Comparison of ENCODE assay signal across 10 mouse cellular contexts in the genomic region with DNA sequence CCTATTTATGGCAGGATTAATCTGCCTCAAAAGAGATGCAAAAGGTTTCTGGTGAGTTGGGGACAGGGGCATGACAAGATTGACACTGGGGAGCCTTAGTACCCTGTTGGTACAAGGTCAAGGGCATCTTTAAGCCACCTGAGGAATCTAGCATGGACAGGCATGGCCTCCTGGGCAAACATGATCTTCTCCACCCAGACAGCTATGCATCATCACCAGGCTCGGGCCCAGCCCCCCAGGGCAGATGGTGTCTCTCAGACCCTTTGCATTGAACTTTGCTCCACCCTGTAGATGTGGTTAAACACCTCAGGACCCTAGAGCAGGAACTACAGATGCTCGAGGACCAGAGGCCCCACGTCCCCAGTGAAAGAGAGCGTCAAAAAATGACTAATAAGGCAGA. TPM values are rescaled to one million over a fixed set of nuclear protein-coding genes. Genes with fewer than 3 reads are reported as not detected.
DNase-seq lines count a peak whose midpoint lies in the region; ATAC-seq and TF ChIP-seq lines count a peak whose summit lies in the region.
"Had no signal": no experiment of that assay in that cellular context is flagged by ENCODE, and none has a peak within 500 bp of the region (broad histone marks: within the 10 kb centered on the region; RNA-seq: fewer than 3 reads in every experiment).

Gene Mgst2, plus strand, starts transcription at position 301 of the 400 bp plus-strand sequence.

- WGBS in liver, embryonic 11.5 days, result 55% methylated on average over 4 of the region's 4 CpGs
- 41% methylated on average over 4 of the region's 4 CpGs for WGBS in intestine, embryonic 16.5 days
- WGBS in small intestine, adult 2 months, result 59% methylated on average over 4 of the region's 4 CpGs

- H3K36me3 ChIP-seq in liver, embryonic 11.5 days (ENCODE audit: control insufficient read depth, insufficient read depth, low read length), result no peaks in the 10 kb centered on the region
- H3K36me3 ChIP-seq in intestine, embryonic 16.5 days (ENCODE audit: control insufficient read depth, insufficient read depth, low read length), result no peaks in the 10 kb centered on the region
- peaks cover 3% of the 10 kb centered on the region; the same call in 1 of the 2 replicates for H3K36me3 ChIP-seq in small intestine, adult 2 months (ENCODE audit: control insufficient read depth, insufficient read depth, low read length)

- peak within 1 kb of the TSS; percentile 45 for H3K9ac ChIP-seq in liver, embryonic 11.5 days (ENCODE audit: low read depth, low read length)
- H3K9ac ChIP-seq in intestine, embryonic 16.5 days (ENCODE audit: low read depth, low read length), result peak within 1 kb of the TSS; percentile 55

- H3K27ac ChIP-seq in liver, embryonic 11.5 days (ENCODE audit: low read depth, low read length), result 0 out of 2 replicates have a peak within 1 kb of the TSS, but pooled peaks have one; percentile 30
- H3K27ac ChIP-seq in intestine, embryonic 16.5 days (ENCODE audit: low read length), result peak within 1 kb of the TSS; percentile 79
- H3K27ac ChIP-seq in small intestine, adult 2 months (ENCODE audit: insufficient read depth, low read depth, low read length), result peak within 1 kb of the TSS; percentile 96

- no peak for ATAC-seq in liver, embryonic 11.5 days (replicated peaks; ENCODE audit: low FRiP score)
- ATAC-seq in intestine, embryonic 16.5 days, result peak; percentile 19; the same call in 1 of the 2 replicates

- no peaks in the 10 kb centered on the region for H3K9me3 ChIP-seq in liver, embryonic 11.5 days (ENCODE audit: control insufficient read depth, low read length)
- no peaks in the 10 kb centered on the region for H3K9me3 ChIP-seq in intestine, embryonic 16.5 days (ENCODE audit: control insufficient read depth, low read length)

- peak within 1 kb of the TSS; percentile 25; the same call in 1 of the 2 replicates for H3K4me3 ChIP-seq in liver, embryonic 11.5 days (ENCODE audit: low read depth, low read length)
- H3K4me3 ChIP-seq in intestine, embryonic 16.5 days (ENCODE audit: low read length), result peak within 1 kb of the TSS; percentile 33
- H3K4me3 ChIP-seq in small intestine, adult 2 months (ENCODE audit: low read depth, low read length), result peak within 1 kb of the TSS; percentile 63

- peaks cover 24% of the 10 kb centered on the region for H3K4me1 ChIP-seq in liver, embryonic 11.5 days (replicated peaks; ENCODE audit: control insufficient read depth, insufficient read depth, low read length)
- H3K4me1 ChIP-seq in intestine, embryonic 16.5 days (ENCODE audit: control insufficient read depth, insufficient read depth, low read length), result peaks cover 20% of the 10 kb centered on the region
- peaks cover 11% of the 10 kb centered on the region; the same call in 1 of the 2 replicates for H3K4me1 ChIP-seq in small intestine, adult 2 months (ENCODE audit: control insufficient read depth, insufficient read depth, insufficient read length, low read length)

- no peak for TF ChIP-seq CTCF in small intestine, adult 2 months (IDR thresholded peaks at IDR 0.05; ENCODE audit: extremely low read depth, insufficient read length, insufficient replicate concordance, low read depth, low read length)

- no peaks in the 10 kb centered on the region for H3K27me3 ChIP-seq in liver, embryonic 11.5 days (replicated peaks; ENCODE audit: control insufficient read depth, insufficient read depth, low read length)
- no peaks in the 10 kb centered on the region for H3K27me3 ChIP-seq in intestine, embryonic 16.5 days (replicated peaks; ENCODE audit: control insufficient read depth, insufficient read depth, low read length)
- no peaks in the 10 kb centered on the region for H3K27me3 ChIP-seq in small intestine, adult 2 months (ENCODE audit: control insufficient read depth, insufficient read depth, low read length)

- no peak for DNase-seq in liver, embryonic 11.5 days (ENCODE audit: low spot score)
- DNase-seq in liver, result no peak
- DNase-seq in adrenal gland, adult 8-10 months, result no peak
- no peak for DNase-seq in frontal cortex, postnatal 36 days (ENCODE audit: low spot score in 2 of 2)
- DNase-seq in cerebellum, adult 9-10 months, result no peak
- DNase-seq in urinary bladder, postnatal 14 days (ENCODE audit: low spot score), result no peak
- DNase-seq: cerebellum, postnatal 25 days; kidney, adult 9 months had no signal

- peak within 1 kb of the TSS; percentile 39 for H3K4me2 ChIP-seq in liver, embryonic 11.5 days
- peak within 1 kb of the TSS; percentile 42 for H3K4me2 ChIP-seq in intestine, embryonic 16.5 days (ENCODE audit: low read depth, low read length)

- TF ChIP-seq POLR2A in small intestine, adult 2 months (IDR thresholded peaks at IDR 0.05; ENCODE audit: low read depth, low read length), result no peak

RNA-seq across cellular contexts. Expression of gene Mgst2, which starts in this region (rescaled TPM):
- polyA plus RNA-seq in liver, embryonic 11.5 days (2014; fragmentation: Nextera tagmentation; extraction: Ambion mirVana), result 16.5 and 16.6 TPM in 2 replicates
- total RNA-seq in adrenal gland, adult 8-10 months (2022), result 100 to 1,000 TPM; 209 to 255 (median 219) TPM
- 49.8 and 61.7 TPM in 2 replicates for polyA plus RNA-seq in intestine, embryonic 16.5 days (2015; fragmentation: Nextera tagmentation; extraction: Ambion mirVana)
- 12.4 and 19.1 TPM in 2 replicates for polyA plus RNA-seq in small intestine, adult 2 months (2012; rRNA removed)

Comparison
In these comparisons a context has a peak if more than half of its experiments do, and no peak if none do; other contexts are left out.
1. H3K27ac ChIP-seq: peak in every context shown above with its lines; median percentile 96 in small intestine, adult 2 months; 79 in intestine, embryonic 16.5 days; 30 in liver, embryonic 11.5 days.